Mouse (Mus musculus): ENCODE results near the gene Mad1l1. TPM values are rescaled to one million over a fixed set of nuclear protein-coding genes. Genes with fewer than 3 reads are reported as not detected.

Gene Mad1l1
- total RNA-seq, 2 experiments from 2014 or later = 15.2 to 16.3 TPM

DNA sequence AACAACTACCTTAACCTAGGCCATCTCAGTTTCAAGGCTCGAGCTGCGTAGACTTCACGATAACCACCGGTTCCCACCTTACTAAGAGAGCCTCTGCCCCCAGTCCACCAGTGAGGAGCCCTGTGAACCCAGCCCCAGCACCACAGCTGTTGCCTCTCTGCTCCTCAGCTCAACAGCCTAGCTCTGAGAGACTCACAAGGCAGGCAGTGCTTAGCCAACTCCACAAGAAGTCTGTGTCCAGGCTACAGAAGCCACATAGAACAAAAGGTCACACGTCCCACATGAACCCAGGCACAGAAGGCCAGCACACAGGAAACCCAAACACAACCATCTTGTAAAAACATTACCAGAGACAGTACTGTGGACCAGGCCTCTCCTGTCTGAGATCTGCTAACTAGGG lies 62.7 kb downstream of the Mad1l1 start:
- DNase-seq = no peak

DNA sequence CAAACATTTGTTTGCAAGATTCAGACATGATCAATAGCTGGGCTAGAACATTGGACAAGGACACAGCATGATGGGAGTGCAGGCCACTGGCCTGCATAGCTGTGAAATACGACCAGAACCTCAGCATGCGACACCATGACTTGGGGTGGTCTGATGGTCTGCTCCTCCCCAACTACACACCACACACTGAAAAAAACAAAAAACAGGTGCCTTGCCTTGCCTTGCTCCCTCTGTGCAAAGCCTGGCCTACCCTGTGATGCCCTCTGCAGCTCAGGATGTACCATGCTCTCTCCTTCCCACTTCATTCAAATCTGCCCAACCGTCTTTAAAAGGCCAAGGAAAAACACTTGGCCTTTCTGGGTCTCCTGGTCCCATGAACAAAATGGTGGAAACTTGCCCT lies 63.3 kb downstream of the Mad1l1 start:
- no peak for DNase-seq

DNA sequence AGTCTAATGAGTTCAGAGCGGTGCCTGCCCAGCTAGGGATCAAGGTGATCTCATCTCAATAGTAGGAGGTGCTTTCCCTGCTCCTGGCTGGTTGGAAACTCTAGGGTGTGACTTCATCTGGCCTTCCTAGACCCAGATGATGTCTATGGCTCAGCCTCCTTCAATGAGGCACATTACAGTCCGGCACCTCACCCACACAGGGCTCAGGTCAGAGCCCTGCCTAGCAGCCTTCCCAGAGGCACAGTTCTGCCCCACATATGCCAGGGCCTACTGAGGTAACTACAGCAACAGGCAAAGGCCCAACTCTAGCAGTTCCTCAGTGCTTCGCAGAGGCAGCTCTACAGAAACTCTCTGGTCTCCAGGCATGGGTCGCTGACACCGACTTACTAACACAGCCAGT lies 63.9 kb downstream of the Mad1l1 start:
- no peak for DNase-seq

DNA sequence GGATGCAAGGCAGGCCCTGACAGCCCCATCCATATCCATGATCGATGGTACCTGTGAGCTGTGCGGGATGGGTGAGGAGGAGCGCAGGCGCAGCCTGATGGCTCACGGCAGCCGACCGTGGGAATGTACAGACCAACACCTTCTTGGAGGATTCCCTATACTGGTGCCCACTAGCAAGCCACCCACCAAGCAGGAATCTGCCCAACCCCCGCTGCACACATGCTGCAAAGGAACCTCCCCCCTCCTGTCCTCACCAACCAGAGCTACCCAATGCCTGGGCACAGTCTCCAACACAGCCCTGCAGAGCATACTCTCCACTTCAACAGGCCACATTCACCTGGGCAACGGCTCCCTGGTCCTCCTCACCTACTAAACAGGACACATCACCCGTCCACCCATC lies 64.7 kb downstream of the Mad1l1 start:
- no peak for DNase-seq

DNA sequence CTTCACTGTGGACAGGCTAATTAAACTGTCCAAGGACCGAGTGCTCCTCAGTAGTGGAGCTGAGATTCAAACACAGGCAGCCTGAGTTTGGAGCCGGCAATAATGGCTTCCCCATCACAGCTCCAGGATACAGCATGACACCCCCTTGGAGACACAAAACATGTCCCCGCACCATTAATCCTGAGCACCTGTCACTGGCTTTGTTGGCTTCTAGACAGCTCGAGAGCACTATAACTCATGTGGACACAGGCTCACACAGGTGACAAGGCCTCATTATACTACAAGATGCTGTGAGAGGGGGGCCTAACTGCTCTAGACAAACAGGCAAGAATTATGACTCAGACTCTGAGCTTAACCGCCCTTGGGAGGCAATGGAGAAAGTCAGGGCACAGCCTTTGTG lies 66.1 kb downstream of the Mad1l1 start:
- DNase-seq = no peak

DNA sequence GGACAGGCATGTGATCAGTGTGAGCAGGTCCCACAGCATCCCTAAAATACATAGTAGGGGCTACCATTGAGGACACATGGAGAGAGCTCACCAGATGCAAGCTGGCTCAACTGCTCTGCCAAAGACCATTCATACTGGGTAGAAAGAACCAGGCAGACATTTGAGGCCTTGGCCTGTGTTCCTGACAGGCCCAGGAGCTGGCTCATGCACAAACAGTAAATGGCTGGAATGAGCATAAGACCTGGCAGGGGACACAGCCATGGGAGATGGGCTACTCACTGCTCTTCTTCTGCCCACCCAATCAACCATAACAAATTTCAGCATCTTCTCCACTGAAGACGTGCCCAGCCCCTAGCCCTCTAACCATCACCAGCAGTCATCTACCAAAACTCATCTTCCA lies 66.7 kb downstream of the Mad1l1 start:
- no peak for DNase-seq

DNA sequence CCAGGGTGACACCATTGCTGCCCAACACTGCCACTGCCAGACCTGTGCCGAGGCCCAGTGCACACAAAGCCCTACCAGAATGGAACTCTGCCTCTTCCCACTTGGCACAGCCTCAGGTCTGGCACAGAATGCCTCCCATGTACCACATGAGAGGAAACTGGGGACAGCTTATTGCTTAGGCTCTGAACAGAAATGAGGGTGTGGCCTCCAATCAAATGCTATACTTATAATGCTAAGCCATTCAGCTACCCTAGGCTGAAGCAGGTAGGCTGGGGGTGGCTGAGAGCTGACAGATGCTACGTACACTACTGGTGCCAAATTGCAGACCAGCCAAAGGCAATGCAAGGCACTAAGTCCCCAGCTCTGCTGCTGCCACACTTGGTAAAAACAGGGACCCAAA lies 69.4 kb downstream of the Mad1l1 start:
- peak; percentile 40 to 45 for DNase-seq

DNA sequence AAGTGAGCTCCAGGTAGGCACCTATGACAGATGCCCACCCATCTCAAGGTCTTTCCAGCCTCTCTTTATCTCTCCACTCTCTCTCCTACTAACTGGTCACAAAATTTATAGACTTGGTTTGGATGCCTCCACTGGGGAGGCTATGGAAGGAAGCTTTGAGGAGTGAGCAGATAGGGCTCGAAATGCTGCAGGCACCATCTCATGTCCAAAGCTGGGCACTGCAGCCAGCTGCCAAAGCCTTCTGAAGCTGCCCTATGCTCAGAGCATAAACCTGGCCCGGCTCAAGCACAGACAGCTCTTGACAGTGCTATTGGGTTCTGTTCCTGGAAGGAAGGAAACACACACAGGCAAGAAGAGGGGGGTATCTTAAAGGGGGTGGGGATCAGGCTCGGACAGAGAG lies 71.0 kb downstream of the Mad1l1 start:
- no peak for DNase-seq

DNA sequence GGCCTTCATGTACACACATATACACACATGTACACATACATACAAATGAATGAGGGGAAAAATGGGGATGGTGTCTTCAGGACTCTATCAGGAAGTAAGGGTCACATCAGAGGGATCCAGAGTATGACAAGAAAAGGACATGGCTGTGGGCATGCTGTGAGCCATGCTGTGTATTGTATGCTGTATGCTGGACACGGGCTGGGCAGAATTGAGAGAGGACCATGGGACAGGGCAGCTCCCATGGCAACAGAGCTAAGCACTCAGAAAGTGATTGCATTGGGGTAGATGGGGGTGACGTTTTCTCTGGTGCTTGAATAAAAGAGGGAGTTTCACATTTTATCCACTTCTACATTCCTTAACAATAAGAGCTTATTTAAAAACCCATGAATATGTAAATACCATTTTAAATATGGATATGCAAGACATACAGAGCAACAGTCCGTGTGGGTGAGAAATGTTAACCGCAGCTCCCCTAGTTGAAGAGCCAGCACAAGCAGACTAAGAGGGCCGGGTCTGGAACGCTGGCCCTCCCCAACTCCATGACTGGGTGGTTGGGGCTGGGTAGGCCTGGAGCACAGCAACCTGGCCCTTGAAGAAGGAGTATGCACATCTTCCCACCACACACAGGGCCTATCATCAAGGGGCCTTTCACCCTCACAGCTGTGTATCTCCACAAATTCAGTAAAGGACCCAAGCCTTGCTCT lies 71.8 kb downstream of the Mad1l1 start:
- DNase-seq = no peak

DNA sequence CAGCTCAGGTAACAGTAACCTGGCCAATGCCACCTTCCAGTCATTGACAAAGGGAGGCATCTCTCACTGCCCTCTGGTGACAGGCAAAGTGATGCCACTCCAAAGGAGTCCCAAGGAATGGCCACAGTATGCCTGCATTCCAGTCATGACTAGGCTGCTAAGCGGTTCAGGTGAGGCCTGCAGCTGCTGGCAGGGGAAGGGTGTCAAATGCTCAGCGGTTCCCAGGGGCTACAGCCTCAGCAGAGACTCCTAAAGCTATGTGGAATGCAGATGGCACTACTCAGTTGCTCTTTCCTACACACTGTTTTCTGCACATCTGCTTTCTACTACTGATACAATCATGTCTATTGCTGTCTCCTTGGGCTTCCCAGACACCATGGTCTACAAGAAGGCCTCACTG lies 73.3 kb downstream of the Mad1l1 start:
- no peak for DNase-seq

DNA sequence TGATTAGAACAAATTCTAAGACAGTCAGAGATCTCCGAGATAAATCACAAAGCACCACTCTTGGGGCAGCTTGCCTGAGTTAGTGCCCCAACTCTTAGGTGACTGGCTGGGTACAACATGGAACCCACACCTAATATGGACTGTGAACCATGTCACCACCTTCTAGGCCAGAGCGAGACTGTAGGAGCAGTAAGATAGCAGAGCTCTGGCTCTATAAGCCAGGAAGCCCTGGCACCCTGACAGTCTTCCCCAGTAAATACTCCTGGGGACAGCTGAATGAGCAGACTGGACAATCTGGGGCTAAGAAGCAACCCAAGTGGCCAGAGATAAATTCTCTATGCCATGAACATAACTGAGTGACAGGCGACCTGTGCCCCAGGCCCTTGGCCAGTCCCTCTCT lies 81.1 kb downstream of the Mad1l1 start:
- DNase-seq = no peak

DNA sequence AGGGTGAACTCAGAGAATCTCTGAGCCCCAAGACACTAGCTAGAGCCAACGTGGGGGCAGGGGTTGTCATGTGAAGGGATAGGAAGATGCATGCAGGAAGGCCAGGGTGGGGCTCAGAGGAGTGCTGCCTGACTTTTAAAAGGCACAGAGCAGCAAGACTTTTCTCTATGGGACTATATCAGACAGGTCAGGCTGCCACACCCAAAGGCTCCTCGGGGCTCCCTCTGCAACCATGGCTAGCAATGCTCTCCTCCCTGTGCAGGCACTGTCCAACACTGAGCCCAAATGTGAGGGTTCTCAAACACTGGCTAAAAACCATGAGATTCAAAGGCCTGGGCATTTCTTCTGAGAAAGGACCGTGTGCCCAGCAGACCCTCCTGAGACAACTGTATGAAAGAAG lies 82.5 kb downstream of the Mad1l1 start:
- DNase-seq = no peak

DNA sequence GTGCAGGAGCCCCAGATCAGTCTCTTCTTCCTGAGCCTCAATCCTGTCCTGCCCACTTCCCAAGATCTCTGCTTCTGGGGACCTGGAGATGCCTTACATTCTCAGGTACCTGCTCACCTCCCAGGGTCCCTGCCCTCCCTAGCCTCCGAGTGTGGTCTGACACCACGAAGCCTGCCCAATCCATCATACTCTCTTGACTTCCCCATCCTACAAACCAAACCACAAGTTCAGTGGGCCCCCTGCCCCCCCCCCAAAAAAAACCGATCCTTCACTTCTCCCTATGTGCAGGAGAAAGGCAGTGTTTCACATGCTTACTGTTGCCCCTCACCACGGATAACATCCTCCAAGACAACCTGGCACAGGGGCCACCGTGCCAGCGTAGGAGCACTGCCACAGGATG lies 90.5 kb downstream of the Mad1l1 start:
- DNase-seq = no peak

DNA sequence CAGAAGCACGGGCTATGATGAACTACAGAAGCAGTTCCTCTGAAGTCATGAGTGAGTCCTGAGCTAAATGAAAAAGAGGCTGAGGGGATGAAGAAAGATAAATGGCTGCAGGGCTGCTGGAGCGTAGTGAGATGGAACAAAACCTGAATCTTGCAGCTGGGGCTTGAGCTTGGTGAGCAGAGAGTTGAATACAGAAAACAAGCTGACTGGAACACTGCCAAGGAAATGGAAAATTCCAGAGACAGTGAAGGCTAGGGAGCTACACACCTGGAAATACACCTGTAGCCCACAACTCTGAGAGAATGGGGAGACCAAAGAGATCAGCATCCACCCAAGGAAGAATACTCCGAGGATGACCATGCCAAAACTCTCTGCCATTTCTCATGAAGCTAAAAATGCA lies 93.0 kb downstream of the Mad1l1 start:
- DNase-seq = no peak

DNA sequence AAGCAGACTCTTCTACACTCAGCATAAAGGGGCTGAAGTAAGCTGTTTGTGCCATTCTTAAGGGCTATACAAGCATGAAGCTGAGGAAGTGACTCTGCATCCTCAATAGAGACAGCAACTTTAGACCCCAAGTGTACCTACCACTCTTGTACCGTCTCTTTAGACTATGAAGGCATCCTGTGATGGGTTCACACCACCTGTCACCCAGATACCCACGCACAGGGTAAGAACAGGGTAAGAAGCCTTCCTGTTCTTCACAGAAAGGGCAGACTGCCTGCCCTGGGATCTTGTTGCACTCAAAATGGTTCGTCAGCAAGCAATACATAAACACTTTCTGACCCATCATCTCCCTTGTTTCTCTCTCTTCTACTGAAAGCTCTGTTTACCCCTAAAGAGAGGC lies 94.5 kb downstream of the Mad1l1 start:
- DNase-seq = no peak

DNA sequence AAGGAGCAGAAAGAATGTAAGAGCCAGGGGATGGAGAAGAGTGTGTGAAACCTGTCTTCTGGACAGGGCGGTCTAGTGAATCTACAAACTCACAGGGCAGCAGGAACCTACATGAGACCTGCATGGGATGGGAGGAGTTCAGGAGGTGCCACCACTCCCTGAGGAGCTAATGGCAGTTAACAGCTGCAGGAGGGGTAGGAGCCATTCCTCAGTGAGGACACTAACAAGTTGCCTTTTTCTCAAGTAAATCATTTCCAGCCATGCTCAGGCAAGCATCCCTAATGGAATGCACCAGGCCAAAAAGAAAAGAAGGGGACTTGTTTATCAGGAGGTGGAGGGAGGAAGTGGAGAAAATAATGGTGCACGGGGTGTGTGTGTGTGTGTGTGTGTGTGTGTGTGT lies 95.5 kb downstream of the Mad1l1 start:
- no peak for DNase-seq

DNA sequence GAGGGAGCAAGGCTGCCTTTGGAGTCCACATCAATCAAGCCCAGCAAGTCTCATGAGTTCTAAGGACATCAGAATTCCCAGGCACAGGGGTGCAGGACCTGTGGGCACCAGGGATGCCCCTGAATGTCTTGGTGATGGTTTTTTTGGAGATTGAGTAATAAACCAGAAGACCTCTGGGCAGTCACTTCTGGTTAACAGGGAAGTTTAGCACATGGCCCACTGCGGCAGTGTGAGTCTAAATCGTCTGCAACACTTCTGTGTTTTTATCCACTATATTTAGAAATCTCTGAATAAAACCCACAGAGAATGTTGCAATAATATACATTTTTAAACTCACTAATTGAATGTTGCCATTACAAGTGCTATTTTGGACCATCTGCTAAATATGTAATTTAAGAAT lies 96.2 kb downstream of the Mad1l1 start:
- DNase-seq = no peak

DNA sequence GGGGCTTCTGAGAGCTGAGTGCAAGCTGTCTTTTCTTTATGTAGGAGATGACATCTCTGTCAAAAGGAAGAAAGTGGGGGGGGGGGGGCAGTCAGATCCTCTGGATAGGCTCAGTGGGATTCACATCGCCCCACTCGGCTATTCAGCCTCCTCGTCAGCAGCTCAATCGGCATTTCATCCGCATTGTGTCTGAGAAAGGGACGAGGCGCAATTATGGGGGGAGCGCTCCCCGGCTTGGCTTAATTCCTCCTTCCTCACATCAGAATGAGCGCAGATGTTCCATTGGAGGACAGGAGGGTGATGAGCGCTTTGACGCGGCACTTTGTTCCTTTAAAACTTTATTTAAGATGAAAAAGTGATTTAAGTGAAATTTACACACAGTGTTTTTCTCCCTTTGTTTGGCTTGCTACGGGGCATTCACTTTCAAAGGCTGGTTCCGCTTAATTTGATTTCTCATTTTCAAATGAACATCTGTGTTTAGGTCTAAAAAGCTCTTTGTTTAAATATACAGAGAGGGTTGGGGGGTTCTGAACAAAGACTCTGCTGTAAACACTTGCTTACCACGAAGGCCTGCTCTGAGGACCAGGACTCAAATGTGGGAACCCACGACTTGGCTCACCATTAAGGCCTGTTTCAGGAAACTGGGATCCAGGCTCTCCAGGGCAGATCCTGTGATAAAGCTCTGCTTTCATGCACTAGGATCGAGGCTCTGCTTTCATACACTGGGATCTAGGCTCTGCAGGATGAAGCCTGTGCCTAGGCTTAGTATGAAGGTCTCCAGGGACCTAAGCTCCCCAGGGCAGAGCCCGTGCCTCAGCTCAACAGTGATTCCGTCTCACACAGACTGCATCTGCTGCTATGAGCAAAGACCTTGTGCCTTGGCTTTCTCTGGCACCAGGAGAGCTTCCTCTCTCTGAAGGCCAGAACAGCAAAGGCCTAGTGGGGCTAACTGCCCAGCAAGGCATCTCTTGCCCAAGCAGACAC lies 98.0 kb downstream of the Mad1l1 start:
- no peak for DNase-seq

DNA sequence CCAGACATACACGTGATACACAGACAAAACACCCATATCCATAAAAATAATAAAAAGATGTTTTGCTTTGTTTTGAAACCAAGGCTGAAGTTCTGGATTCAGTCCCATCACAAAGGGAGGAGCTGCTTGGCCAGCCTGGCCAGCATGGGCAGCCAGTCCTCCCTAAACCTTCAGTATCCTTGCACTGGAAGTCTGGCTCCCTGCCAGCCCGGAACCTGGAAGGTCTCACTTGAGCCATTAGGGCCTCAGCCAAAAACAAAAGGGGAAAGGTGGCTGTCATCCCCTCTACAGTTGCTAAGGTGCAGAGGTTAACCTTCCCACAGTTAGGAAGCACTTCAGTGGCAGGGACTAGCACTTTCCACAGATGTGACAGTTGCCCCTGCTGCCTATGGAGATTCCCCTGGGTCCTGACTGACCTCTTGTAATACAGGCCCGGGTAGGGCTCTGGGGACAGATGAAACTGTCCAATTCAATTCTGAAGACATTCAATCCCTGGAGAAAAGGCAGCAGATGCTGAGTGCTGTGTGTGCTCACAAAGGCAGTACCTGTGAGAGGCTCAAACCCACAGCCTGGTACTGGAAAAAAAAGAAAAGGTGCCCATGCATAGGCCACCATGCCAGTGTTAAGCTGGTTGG lies 100.2 kb downstream of the Mad1l1 start:
- no peak for DNase-seq

DNA sequence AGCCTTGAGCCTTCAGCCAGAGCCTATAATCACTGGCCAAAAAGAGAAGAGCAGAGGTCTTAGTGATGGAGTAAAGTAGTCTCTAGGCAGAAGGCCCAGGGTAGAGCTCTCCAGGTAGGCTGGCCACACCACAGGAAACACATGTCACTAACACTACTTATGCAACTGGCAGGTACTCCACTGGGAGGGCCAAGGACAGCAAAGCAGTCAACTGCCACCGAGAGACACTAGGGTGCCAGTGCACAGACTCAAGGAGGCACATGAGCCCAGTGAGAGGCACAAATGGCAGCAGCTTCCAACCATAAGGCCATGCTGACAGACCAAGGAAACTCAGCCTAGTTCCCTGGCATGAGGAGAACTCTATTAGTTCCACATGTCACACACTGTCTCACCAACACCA lies 102.1 kb downstream of the Mad1l1 start:
- DNase-seq = no peak

DNA sequence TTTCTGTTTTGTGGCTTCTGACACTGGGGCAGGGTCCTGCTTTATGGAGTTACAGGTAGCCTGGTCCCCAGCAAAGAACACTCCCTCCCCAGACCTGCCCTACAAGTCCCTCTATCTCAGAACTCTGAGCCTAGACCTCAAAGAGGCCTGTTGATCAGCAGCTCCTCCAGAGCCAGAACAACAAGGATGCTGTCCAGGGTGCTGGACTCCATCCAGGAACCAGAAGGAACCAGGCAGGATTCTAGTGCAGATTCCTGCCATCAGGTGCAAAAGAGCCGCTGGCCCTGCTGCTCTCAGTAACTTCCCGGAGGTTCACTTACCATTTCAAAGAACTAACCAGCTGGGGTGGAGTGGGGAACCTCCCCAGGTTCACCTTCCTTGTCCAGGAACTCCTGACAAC lies 103.5 kb downstream of the Mad1l1 start:
- DNase-seq = no peak

DNA sequence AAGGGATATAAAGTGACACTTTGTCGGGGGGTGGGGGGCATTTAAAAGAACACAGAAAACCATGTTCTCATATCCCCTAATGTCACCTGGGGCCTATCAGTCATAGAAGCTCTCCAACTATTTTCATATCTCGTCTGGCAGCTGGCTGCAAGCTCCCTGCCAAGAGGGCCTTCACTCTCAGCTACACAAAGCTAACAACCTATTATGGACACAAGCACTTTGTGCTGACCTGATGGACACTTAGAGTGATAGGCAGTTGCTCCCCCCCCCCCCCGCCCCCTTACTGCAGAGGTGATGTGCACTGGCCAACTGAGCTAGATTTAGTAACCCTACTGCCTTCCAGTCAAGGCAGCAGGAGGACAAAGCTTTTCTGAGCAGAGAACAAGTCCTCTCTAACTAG lies 104.3 kb downstream of the Mad1l1 start:
- DNase-seq = no peak

DNA sequence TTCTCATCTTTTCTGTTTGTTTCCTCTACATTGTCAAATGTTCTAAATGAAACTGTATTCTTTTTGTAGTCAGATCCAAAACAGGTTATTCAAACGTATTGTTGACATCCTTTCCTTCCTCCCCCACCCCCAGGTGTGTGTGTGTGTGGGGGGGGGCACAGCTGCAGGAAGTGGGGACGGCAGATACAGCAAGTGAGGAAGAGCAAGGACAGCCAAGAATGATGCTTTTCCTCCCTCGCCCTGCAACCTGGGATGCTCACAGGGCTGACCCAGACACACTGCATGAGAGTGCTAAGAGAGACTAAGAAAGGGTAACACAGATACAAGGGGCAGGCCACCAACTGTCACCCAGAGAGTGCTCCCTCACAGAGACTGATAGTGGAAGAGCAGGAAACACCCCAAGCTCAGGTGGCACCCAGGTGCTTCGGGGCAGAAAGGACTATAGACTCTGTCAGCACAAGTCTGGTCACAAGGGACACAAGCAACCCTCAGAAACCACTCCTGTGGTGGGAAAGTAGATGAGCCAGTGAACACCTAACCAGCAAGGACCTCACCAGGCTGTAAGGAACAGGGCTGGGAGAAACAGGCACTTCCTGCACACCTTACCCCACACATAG lies 105.8 kb downstream of the Mad1l1 start:
- DNase-seq = no peak

All from layer of hippocampus, postnatal 36 days (tissue).